Mouse (Mus musculus) neural tube, embryonic 12.5 days (tissue): ENCODE results near the gene Olfr1312. TPM values are rescaled to one million over a fixed set of nuclear protein-coding genes. Genes with fewer than 3 reads are reported as not detected.
"Not testable (repeated sequence)": the region's sequence is repeated elsewhere in the genome, so short reads cannot be mapped to it uniquely, and the experiment has no call there.

ENCODE experiments used
- ATAC-seq: fragments of 200-750 bp; cut with Nextera tagmentation; 2 replicates; pipeline ENCODE4 v1.8.0; 2017; ENCODE audit warnings: low read depth, mild to moderate bottlenecking, moderate TSS enrichment, moderate library complexity; ENCODE audit not compliant: low FRiP score
- H3K27ac ChIP-seq: fragments of 300-500 bp; sonication (generic); 2 replicates; pipeline ENCODE4 v1.5.1; 2016
- H3K27me3 ChIP-seq: fragments of 300-500 bp; sonication (generic); replicated peaks from 2 replicates; pipeline ENCODE4 v1.6.1; 2016; ENCODE audit warnings: mild to moderate bottlenecking
- H3K36me3 ChIP-seq: fragments of 300-500 bp; sonication (generic); 2 replicates; pipeline ENCODE4 v1.6.1; 2016; ENCODE audit warnings: mild to moderate bottlenecking
- H3K4me1 ChIP-seq: fragments of 300-500 bp; sonication (generic); 2 replicates; pipeline ENCODE4 v1.6.1; 2016
- H3K4me2 ChIP-seq: fragments of 300-500 bp; sonication (generic); replicated peaks from 2 replicates; pipeline ENCODE4 v1.6.1; 2016; ENCODE audit warnings: mild to moderate bottlenecking
- H3K4me3 ChIP-seq: fragments of 300-500 bp; sonication (generic); 2 replicates; pipeline ENCODE4 v1.5.1; 2016
- H3K9ac ChIP-seq: fragments of 300-500 bp; sonication (generic); 2 replicates; pipeline ENCODE4 v1.6.1; 2016; ENCODE audit warnings: mild to moderate bottlenecking
- H3K9me3 ChIP-seq: fragments of 300-500 bp; sonication (generic); 2 replicates; pipeline ENCODE4 v1.6.1; 2016; ENCODE audit warnings: mild to moderate bottlenecking
- WGBS: fragments of 180-500 bp; shearing (Covaris S2); methylation state at CpG from one replicate; pipeline ENCODE4 v1.1.7; 2016; 5-methylcytosine and 5-hydroxymethylcytosine counted together
- polyA plus RNA-seq: library from polyadenylated mRNA; unstranded; fragments of >200 nt; fragmentation: Nextera tagmentation; extraction: Ambion mirVana; gene quantifications from 2 replicates; pipeline ENCODE4 v1.2.1, GENCODE M21; 2016

Olfr1312 gene
- not detected in 2 replicates for polyA plus RNA-seq

DNA sequence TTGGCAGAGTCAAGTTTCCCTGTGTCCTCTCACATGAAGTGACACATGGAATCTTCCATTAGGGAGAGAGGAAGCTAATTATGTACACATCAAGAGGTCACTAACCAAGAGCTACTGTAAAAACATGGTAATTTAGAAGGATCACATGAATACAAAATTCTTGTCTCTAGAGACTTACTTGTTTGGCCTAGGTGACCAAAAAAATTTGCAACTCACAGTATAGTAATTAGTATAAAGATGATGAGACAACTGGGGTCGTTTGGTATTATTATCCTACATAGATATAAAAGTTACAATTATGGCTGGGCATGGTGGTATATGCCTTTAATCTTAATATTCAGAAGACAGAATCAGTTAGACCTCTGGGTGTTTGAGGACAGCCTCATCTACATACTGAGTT, at the start of gene Olfr1312:
Olfr1312 (minus strand) TSS at position 101 of the 400 bp plus-strand sequence.
- H3K9me3 ChIP-seq = no peaks in the 10 kb centered on the region
- whole genome bisulfite sequencing = 43% methylated on average over 1 of the region's 1 CpGs
- H3K9ac ChIP-seq = no peak within 1 kb of the TSS
- no peaks in the 10 kb centered on the region for H3K36me3 ChIP-seq
- no peak within 1 kb of the TSS for H3K4me2 ChIP-seq
- no peak within 1 kb of the TSS for H3K4me3 ChIP-seq
- ATAC-seq = no peak
- no peaks in the 10 kb centered on the region for H3K4me1 ChIP-seq
- no peak within 1 kb of the TSS for H3K27ac ChIP-seq
- H3K27me3 ChIP-seq = no peaks in the 10 kb centered on the region

DNA sequence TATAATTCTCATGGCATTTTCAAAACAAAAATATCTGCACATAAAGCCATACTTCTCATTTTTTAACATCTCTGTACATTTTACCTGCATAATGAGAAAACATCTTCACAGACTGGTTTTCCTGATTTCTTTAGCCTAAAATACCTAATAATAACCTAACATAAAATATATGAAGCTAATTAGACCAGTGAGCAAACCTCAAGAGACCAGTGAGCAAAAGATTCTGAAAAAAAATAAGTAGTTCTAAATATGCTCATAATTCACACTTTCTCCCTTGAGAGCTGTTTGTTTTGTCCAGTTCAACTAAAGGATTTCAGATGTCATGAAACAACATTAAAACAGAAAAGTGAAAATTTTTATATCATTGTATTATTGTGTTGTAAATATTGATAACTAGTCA, 46.6 kb upstream of the Olfr1312 start, which contains the start of gene Olfr1314:
Olfr1314 (minus strand) TSS at position 101 of the 400 bp plus-strand sequence.
- H3K4me1 ChIP-seq = no peaks in the 10 kb centered on the region

DNA sequence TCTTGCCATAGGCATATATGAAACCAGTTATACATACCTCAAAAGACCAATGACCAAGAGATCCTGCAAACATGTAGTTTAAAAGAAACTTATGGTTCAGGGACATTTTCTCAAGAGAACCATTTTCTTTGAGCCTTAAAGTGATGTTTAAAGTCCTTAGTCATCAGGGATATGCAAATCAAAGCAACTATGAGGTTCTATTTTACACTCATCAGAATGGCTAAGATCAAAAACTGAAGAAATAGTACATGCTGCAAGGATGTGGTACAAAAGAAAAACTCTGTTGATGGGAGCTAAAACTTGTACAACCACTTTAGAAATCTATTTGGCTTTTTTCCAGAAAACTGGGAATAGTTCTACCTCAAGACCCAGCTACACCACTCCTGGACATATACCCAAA, 27.7 kb upstream of the Olfr1312 start, which contains the start of gene Olfr1313:
Olfr1313 (minus strand) TSS at position 101 of the 400 bp plus-strand sequence.
- Histone ChIP-seq H3K4me3 (no peak within 1 kb of the TSS), H3K4me2 (no peak within 1 kb of the TSS), H3K9me3 (no peaks in the 10 kb centered on the region), H3K9ac (no peak within 1 kb of the TSS), H3K27me3 (no peaks in the 10 kb centered on the region), H3K27ac (no peak within 1 kb of the TSS), H3K36me3 (no peaks in the 10 kb centered on the region), H3K4me1 (no peaks in the 10 kb centered on the region)
- no peak for ATAC-seq

More for the DNA sequence above, 46.6 kb upstream of the Olfr1312 start, which contains the start of gene Olfr1314:
- Histone ChIP-seq H3K36me3 (no peaks in the 10 kb centered on the region), H3K4me2 (no peak within 1 kb of the TSS), H3K27me3 (no peaks in the 10 kb centered on the region), H3K9me3 (no peaks in the 10 kb centered on the region), H3K4me3 (no peak within 1 kb of the TSS), H3K9ac (no peak within 1 kb of the TSS), H3K27ac (no peak within 1 kb of the TSS)
- ATAC-seq = no peak

DNA sequence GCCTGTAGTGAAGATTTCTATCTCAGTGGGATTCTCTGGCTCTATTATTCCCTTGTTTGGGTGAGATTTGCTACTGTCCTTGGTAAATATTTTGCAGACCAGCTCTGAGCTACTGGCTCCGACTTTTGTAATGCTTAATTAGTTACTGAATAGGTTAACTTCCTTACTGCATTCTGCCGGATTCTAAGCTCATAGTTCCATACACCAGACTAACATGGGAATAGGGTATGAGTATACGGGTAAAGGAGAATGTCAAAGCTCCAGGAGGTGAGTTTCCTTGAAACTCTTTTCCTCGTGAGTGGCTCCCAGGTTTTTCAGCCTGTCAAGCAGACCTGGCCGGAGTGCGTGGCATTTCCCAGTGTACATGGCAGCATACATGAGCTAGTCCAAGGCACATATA, 23.1 kb downstream of the Olfr1312 start:
- not testable (repeated sequence) for ATAC-seq, H3K4me1 ChIP-seq, H3K27ac ChIP-seq, H3K9ac ChIP-seq, H3K27me3 ChIP-seq, H3K36me3 ChIP-seq, H3K4me3 ChIP-seq, H3K9me3 ChIP-seq, H3K4me2 ChIP-seq
- WGBS = 55% methylated on average over 6 of the region's 6 CpGs

DNA sequence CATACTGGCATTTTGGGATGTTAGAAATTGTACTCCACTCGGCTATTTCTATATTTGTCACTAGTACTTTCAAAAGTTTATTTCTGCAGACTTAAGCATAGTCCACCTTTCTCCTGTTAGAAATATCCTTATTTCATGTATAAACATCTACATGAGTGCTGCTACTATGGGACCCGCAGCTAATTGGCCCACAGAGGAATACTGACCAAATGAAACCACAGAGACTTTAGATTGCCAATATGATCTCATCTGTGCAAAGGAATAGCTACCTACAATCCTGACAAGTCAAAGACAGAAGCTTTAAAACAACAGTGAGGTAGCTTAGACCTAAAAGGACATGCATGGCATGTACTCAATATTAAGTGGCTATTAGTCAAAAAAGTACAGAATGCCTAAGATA, 25.7 kb downstream of the Olfr1312 start, which contains the start of gene Olfr1311:
Olfr1311 (minus strand) TSS at position 101 of the 400 bp plus-strand sequence.
- Histone ChIP-seq H3K4me2 (no peak within 1 kb of the TSS), H3K36me3 (no peaks in the 10 kb centered on the region), H3K27ac (no peak within 1 kb of the TSS), H3K9me3 (no peaks in the 10 kb centered on the region), H3K27me3 (no peaks in the 10 kb centered on the region), H3K9ac (no peak within 1 kb of the TSS), H3K4me1 (no peaks in the 10 kb centered on the region), H3K4me3 (no peak within 1 kb of the TSS)
- 94% methylated on average over 2 of the region's 2 CpGs for whole genome bisulfite sequencing
- ATAC-seq = no peak

DNA sequence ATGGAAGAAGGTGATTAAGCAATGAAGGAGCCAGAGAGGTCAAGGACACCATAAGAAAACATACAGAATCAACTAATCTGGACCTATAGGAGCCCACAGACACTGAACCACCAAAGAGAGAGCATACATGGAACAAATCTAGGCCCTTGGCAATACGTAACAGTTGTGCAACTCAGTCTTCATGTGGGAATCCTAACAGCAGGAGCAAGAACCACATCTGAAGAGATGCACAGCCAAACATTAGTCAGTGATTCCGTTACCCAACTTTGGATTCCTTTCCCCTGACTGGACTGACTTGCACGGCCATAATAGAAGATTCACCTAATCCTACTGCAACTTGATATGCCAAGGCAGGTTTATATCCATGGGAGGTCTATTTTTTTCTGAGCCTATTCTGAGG, 35.1 kb downstream of the Olfr1312 start:
- no peak overlapping the region for H3K4me2 ChIP-seq
- ATAC-seq = no peak
- no peaks in the 10 kb centered on the region for H3K36me3 ChIP-seq
- no peak overlapping the region for H3K27ac ChIP-seq
- H3K4me1 ChIP-seq = no peaks in the 10 kb centered on the region
- 89% methylated on average over 3 of the region's 3 CpGs for WGBS
- no peak overlapping the region for H3K4me3 ChIP-seq
- no peak overlapping the region for H3K9ac ChIP-seq
- no peaks in the 10 kb centered on the region for H3K9me3 ChIP-seq
- H3K27me3 ChIP-seq = no peaks in the 10 kb centered on the region

DNA sequence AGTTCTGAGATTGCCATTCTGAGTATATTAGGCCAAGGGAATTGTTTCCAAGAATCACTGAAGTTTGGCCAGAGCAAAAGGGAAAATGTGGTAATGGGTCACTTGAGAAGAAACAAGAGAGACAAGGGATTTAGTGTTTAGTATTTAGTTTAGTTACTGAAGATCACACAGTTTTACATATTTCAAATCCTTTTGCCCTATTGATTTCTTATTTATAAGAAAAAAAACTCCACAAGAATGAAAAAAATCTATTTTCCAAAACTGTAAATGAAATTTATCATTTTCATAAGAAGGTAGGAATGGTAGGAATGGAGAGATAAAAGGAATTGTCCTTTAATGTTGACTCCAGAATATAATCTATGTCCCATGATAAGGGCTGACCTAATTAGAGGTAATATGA, 37.4 kb downstream of the Olfr1312 start, which contains the start of gene Olfr1310:
Olfr1310 (minus strand) TSS at position 101 of the 400 bp plus-strand sequence.
- Histone ChIP-seq H3K27ac (no peak within 1 kb of the TSS), H3K4me2 (no peak within 1 kb of the TSS), H3K9me3 (no peaks in the 10 kb centered on the region), H3K27me3 (no peaks in the 10 kb centered on the region), H3K4me3 (no peak within 1 kb of the TSS), H3K4me1 (no peaks in the 10 kb centered on the region), H3K9ac (no peak within 1 kb of the TSS), H3K36me3 (no peaks in the 10 kb centered on the region)
- ATAC-seq = no peak

DNA sequence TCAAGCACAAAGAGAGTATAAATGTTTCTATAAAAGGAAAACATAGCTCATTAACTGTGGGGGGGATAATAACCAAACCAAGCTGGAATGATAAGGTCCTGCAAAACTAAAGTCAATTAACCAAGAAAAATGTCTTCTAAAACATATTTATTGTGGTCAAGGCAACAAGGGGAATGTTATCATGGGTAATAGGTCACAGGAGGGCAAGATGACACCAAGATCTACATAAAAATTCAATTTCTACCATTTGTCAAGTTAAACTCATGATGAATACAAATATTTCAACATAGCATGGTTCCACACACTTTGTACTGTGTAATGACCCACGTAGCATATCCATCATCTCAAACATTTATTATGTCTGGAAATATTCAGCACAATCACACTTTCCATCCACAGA, 59.9 kb downstream of the Olfr1312 start, which contains the start of gene Olfr1309:
Olfr1309 (minus strand) TSS at position 101 of the 400 bp plus-strand sequence.
- Histone ChIP-seq H3K27ac (no peak within 1 kb of the TSS), H3K4me3 (no peak within 1 kb of the TSS), H3K4me2 (no peak within 1 kb of the TSS), H3K36me3 (no peaks in the 10 kb centered on the region), H3K27me3 (no peaks in the 10 kb centered on the region), H3K9ac (no peak within 1 kb of the TSS), H3K9me3 (no peaks in the 10 kb centered on the region), H3K4me1 (no peaks in the 10 kb centered on the region)
- 65% methylated on average over 1 of the region's 1 CpGs for WGBS
- ATAC-seq = no peak

Other genes with a start within 250 kb of the Olfr1312 start
- not detected in 2 replicates for gene Olfr1303, start 229.9 kb downstream of the Olfr1312 start, polyA plus RNA-seq
- gene Olfr1305, start 173.1 kb downstream of the Olfr1312 start, polyA plus RNA-seq = not detected in 2 replicates
- not detected in 2 replicates for gene Olfr1306, start 134.0 kb downstream of the Olfr1312 start, polyA plus RNA-seq
- 0.01 TPM in 1 of 2 replicates, not detected in the other for gene Olfr1307, start 100.8 kb downstream of the Olfr1312 start, polyA plus RNA-seq
- not detected in 2 replicates for gene Olfr1308, start 85.3 kb downstream of the Olfr1312 start, polyA plus RNA-seq
- gene Olfr1309, start 60.0 kb downstream of the Olfr1312 start, polyA plus RNA-seq = not detected in 2 replicates
- not detected in 2 replicates for gene Olfr1310, start 37.5 kb downstream of the Olfr1312 start, polyA plus RNA-seq
- not detected in 2 replicates for gene Olfr1311, start 25.8 kb downstream of the Olfr1312 start, polyA plus RNA-seq
- gene Olfr1313, start 27.6 kb upstream of the Olfr1312 start, polyA plus RNA-seq = not detected in 2 replicates
- not detected in 2 replicates for gene Olfr1314, start 46.5 kb upstream of the Olfr1312 start, polyA plus RNA-seq
- gene Olfr1315-ps1, start 65.2 kb upstream of the Olfr1312 start, polyA plus RNA-seq = not detected in 2 replicates
- gene Olfr1316, start 84.7 kb upstream of the Olfr1312 start, polyA plus RNA-seq = not detected in 2 replicates
- not detected in 2 replicates for gene Olfr1317, start 90.1 kb upstream of the Olfr1312 start, polyA plus RNA-seq
- not detected in 2 replicates for gene Olfr1318, start 104.0 kb upstream of the Olfr1312 start, polyA plus RNA-seq
- 15.9 and 16.8 TPM in 2 replicates for gene Lpcat4, start 189.2 kb upstream of the Olfr1312 start, polyA plus RNA-seq
- gene Nutm1, start 209.1 kb upstream of the Olfr1312 start, polyA plus RNA-seq = not detected in 2 replicates
- 140 and 154 TPM in 2 replicates for gene Nop10, start 211.7 kb upstream of the Olfr1312 start, polyA plus RNA-seq
- 15.7 and 19.4 TPM in 2 replicates for gene Slc12a6, start 215.6 kb upstream of the Olfr1312 start, polyA plus RNA-seq
- gene Gm21985, start 216.1 kb upstream of the Olfr1312 start, polyA plus RNA-seq = not detected in 2 replicates